Mouse (Mus musculus) gastrocnemius, adult 2 months (tissue): Measurements from ENCODE around the gene Cenps. TPM values are rescaled to one million over a fixed set of nuclear protein-coding genes. Genes with fewer than 3 reads are reported as not detected.

Source experiments
- DNase-seq: peaks from one replicate; pipeline ENCODE4 v3.0.0; 2022
- H3K27ac ChIP-seq: fragments of 200-600 bp; 2 replicates; pipeline ENCODE4 v1.8.1; 2022; ENCODE audit warnings: mild to moderate bottlenecking
- H3K4me3 ChIP-seq: fragments of 200-600 bp; 2 replicates; pipeline ENCODE4 v1.8.1; 2022; ENCODE audit warnings: mild to moderate bottlenecking, moderate library complexity
- CTCF ChIP-seq: fragments of 200-600 bp; IDR thresholded peaks from 2 replicates; pipeline ENCODE4 v1.8.1; 2022; ENCODE audit warnings: antibody characterized with exemption, mild to moderate bottlenecking, moderate library complexity
- intact Hi-C: fragments of 180-260 bp; cut with DNase I; formaldehyde crosslinking; loops from one replicate; pipeline ENCODE4 v1.15.1; 2025
- total RNA-seq, 2 experiments: library from RNA; stranded (reverse); gene quantifications; 2 replicates each; pipeline ENCODE4 v1.2.3; 2021

Gene Cenps
- total RNA-seq, 2 experiments from 2014 or later: 6.5 to 7.0 TPM

- TF ChIP-seq CTCF: no peak
- no peak overlapping the region; the same call in 1 of the 2 replicates for H3K27ac ChIP-seq
- no peak for DNase-seq
- intact Hi-C loops: no loop called here
- H3K4me3 ChIP-seq: peak overlapping the region; percentile 99; the same call in 1 of the 2 replicates
Measured at GRCm38 (mm10) chr4:149168016-149168415, 30.6 kb upstream of the Cenps start.

GRCm38 (mm10) chr4:149166957-149167611, 29.7 kb upstream of the Cenps start:
- peak overlapping the region; percentile 95 for H3K27ac ChIP-seq
- intact Hi-C loops: no loop called here
- peak overlapping the region; percentile 99 for H3K4me3 ChIP-seq
- DNase-seq: peak; percentile 55
- no peak for TF ChIP-seq CTCF

- TF ChIP-seq CTCF: no peak
- intact Hi-C loops: no loop called here
- DNase-seq: peak; percentile 98
- H3K4me3 ChIP-seq: peak within 1 kb of the TSS; percentile 99
- peak within 1 kb of the TSS; percentile 95 for H3K27ac ChIP-seq
Measured at GRCm38 (mm10) chr4:149166215-149166946, 29.0 kb upstream of the Cenps start, which contains the start of gene Pgd. Gene Pgd (minus strand): TSS chr4:149166771.

- DNase-seq: no peak
- peak; percentile 14; the same call in 1 of the 2 replicates for TF ChIP-seq CTCF
- intact Hi-C loops: no loop called here
- H3K27ac ChIP-seq: no peak overlapping the region
- H3K4me3 ChIP-seq: no peak overlapping the region
Measured at GRCm38 (mm10) chr4:149164150-149164549, 26.7 kb upstream of the Cenps start.

GRCm38 (mm10) chr4:149163196-149163595, 25.8 kb upstream of the Cenps start:
- intact Hi-C loops: no loop called here

GRCm38 (mm10) chr4:149161166-149161565, 23.7 kb upstream of the Cenps start:
- intact Hi-C loops: no loop called here
- TF ChIP-seq CTCF: no peak
- H3K27ac ChIP-seq: no peak overlapping the region
- DNase-seq: no peak
- H3K4me3 ChIP-seq: no peak overlapping the region

More at GRCm38 (mm10) chr4:149163196-149163595, 25.8 kb upstream of the Cenps start:
- H3K4me3 ChIP-seq: no peak overlapping the region
- no peak overlapping the region for H3K27ac ChIP-seq
- DNase-seq: no peak
- TF ChIP-seq CTCF: no peak

- no peak for DNase-seq
- no peak for TF ChIP-seq CTCF
- H3K27ac ChIP-seq: no peak overlapping the region
- H3K4me3 ChIP-seq: no peak overlapping the region
- intact Hi-C loops: no loop called here
Measured at GRCm38 (mm10) chr4:149159891-149160290, 22.5 kb upstream of the Cenps start.

- no peak for TF ChIP-seq CTCF
- no peak overlapping the region for H3K27ac ChIP-seq
- no peak overlapping the region for H3K4me3 ChIP-seq
- intact Hi-C loops: no loop called here
- DNase-seq: no peak
Measured at GRCm38 (mm10) chr4:149159203-149159602, 21.8 kb upstream of the Cenps start.

GRCm38 (mm10) chr4:149157415-149157973, 20.1 kb upstream of the Cenps start:
- DNase-seq: no peak
- intact Hi-C loops: no loop called here
- no peak for TF ChIP-seq CTCF
- Histone ChIP-seq H3K4me3 (no peak overlapping the region), H3K27ac (no peak overlapping the region)

GRCm38 (mm10) chr4:149155711-149156110, 18.3 kb upstream of the Cenps start:
- Histone ChIP-seq H3K4me3 (no peak overlapping the region), H3K27ac (no peak overlapping the region)
- intact Hi-C loops: no loop called here
- no peak for TF ChIP-seq CTCF
- no peak for DNase-seq

GRCm38 (mm10) chr4:149154859-149155258, 17.4 kb upstream of the Cenps start:
- DNase-seq: no peak
- no peak overlapping the region for H3K27ac ChIP-seq
- intact Hi-C loops: no loop called here
- no peak overlapping the region for H3K4me3 ChIP-seq
- TF ChIP-seq CTCF: no peak

- intact Hi-C loops: no loop called here
- no peak overlapping the region for H3K4me3 ChIP-seq
- no peak for DNase-seq
- H3K27ac ChIP-seq: peak overlapping the region; percentile 74
- no peak for TF ChIP-seq CTCF
Measured at GRCm38 (mm10) chr4:149150721-149151120, 13.3 kb upstream of the Cenps start.

GRCm38 (mm10) chr4:149150256-149150655, 12.8 kb upstream of the Cenps start:
- Histone ChIP-seq H3K27ac (peak overlapping the region; percentile 74), H3K4me3 (no peak overlapping the region)
- intact Hi-C loops: no loop called here
- peak; percentile 68 for DNase-seq
- no peak for TF ChIP-seq CTCF
